In the genomic region with DNA sequence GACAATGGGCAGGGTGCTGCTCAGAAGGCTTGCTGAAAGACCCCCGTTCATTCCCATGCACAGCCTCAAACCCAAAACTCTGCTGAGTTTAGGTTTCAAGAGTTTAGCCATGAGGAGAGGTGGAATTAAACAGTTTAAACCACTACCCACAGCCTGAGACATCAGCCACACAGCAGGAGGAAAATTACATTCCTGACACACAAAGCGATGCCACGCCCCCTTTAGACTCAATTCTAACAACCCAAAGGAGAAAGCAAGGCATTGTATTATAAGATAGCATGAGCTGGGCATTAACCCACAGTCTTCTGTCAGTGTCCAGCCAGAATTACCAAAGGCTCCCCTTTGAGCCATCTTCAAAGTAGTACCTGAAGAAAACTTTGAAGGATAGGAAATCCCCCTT, we compare ENCODE assay signal across 17 mouse cellular contexts. TPM values are rescaled to one million over a fixed set of nuclear protein-coding genes. Genes with fewer than 3 reads are reported as not detected.
A peak's percentile ranks its signal among the peaks of the same experiment; 100 is the strongest.
DNase-seq lines count a peak whose midpoint lies in the region; ATAC-seq and TF ChIP-seq lines count a peak whose summit lies in the region.
"Had no signal": no experiment of that assay in that cellular context is flagged by ENCODE, and none has a peak within 500 bp of the region (broad histone marks: within the 10 kb centered on the region; RNA-seq: fewer than 3 reads in every experiment).

No protein-coding gene starts in this region.

- H3K4me2 ChIP-seq in heart, embryonic 13.5 days: peak overlapping the region; percentile 94
- peak overlapping the region; percentile 81 for H3K4me2 ChIP-seq in forebrain, embryonic 13.5 days
- peak overlapping the region; percentile 91 for H3K4me2 ChIP-seq in hindbrain, postnatal 0 days (ENCODE audit: low read depth, low read length)
- H3K4me2 ChIP-seq in neural tube, embryonic 15.5 days: peak overlapping the region; percentile 84
- H3K4me2 ChIP-seq: embryonic facial prominence, embryonic 12.5 days had no signal

- no peak overlapping the region for H3K27ac ChIP-seq in heart, embryonic 13.5 days (replicated peaks)
- H3K27ac ChIP-seq in forebrain, embryonic 13.5 days: no peak overlapping the region
- no peak overlapping the region for H3K27ac ChIP-seq in hindbrain, postnatal 0 days
- H3K27ac ChIP-seq in neural tube, embryonic 15.5 days (replicated peaks): no peak overlapping the region
- H3K27ac ChIP-seq: embryonic facial prominence, embryonic 12.5 days; layer of hippocampus, adult 2 months; liver, embryonic 14.5 days had no signal

- H3K36me3 ChIP-seq in heart, embryonic 13.5 days: no peaks in the 10 kb centered on the region
- no peaks in the 10 kb centered on the region for H3K36me3 ChIP-seq in forebrain, embryonic 13.5 days (ENCODE audit: poor library complexity, severe bottlenecking)
- no peaks in the 10 kb centered on the region for H3K36me3 ChIP-seq in hindbrain, postnatal 0 days (ENCODE audit: insufficient read depth, low read length)
- H3K36me3 ChIP-seq in neural tube, embryonic 15.5 days: no peaks in the 10 kb centered on the region
- H3K36me3 ChIP-seq: embryonic facial prominence, embryonic 12.5 days had no signal

- no peaks in the 10 kb centered on the region for H3K9me3 ChIP-seq in heart, embryonic 13.5 days
- H3K9me3 ChIP-seq in forebrain, embryonic 13.5 days (replicated peaks): no peaks in the 10 kb centered on the region
- no peaks in the 10 kb centered on the region for H3K9me3 ChIP-seq in hindbrain, postnatal 0 days (ENCODE audit: low read length)
- H3K9me3 ChIP-seq in neural tube, embryonic 15.5 days (replicated peaks): no peaks in the 10 kb centered on the region
- H3K9me3 ChIP-seq: embryonic facial prominence, embryonic 12.5 days had no signal

- no peak for ATAC-seq in heart, embryonic 13.5 days (ENCODE audit: extremely low read depth, insufficient number of reproducible peaks, low FRiP score, low TSS enrichment)
- ATAC-seq in forebrain, embryonic 13.5 days: no peak
- no peak for ATAC-seq in hindbrain, postnatal 0 days
- no peak for ATAC-seq in neural tube, embryonic 15.5 days (ENCODE audit: low FRiP score)
- no peak for ATAC-seq in megakaryocyte-erythroid progenitor cell, adult 5-6 weeks (replicated peaks; ENCODE audit: low FRiP score, low TSS enrichment, poor library complexity, severe bottlenecking)
- ATAC-seq: CD4-positive, CD25-positive, alpha-beta regulatory T cell, adult 4 months had no signal

- H3K4me1 ChIP-seq in heart, embryonic 13.5 days: peaks cover 64% of the 10 kb centered on the region
- H3K4me1 ChIP-seq in forebrain, embryonic 13.5 days: peaks cover 76% of the 10 kb centered on the region
- peaks cover 31% of the 10 kb centered on the region for H3K4me1 ChIP-seq in hindbrain, postnatal 0 days (ENCODE audit: insufficient read depth, low read length)
- H3K4me1 ChIP-seq in neural tube, embryonic 15.5 days: peaks cover 70% of the 10 kb centered on the region

- no peak overlapping the region for H3K9ac ChIP-seq in heart, embryonic 13.5 days
- H3K9ac ChIP-seq in forebrain, embryonic 13.5 days: no peak overlapping the region
- H3K9ac ChIP-seq in hindbrain, postnatal 0 days (replicated peaks; ENCODE audit: low read length): no peak overlapping the region
- no peak overlapping the region for H3K9ac ChIP-seq in neural tube, embryonic 15.5 days (replicated peaks)
- H3K9ac ChIP-seq: embryonic facial prominence, embryonic 12.5 days; liver, embryonic 14.5 days had no signal

- no peak overlapping the region for H3K4me3 ChIP-seq in heart, embryonic 13.5 days
- peak overlapping the region; percentile 87 for H3K4me3 ChIP-seq in forebrain, embryonic 13.5 days
- H3K4me3 ChIP-seq in hindbrain, postnatal 0 days (ENCODE audit: low read length): no peak overlapping the region
- 0 out of 2 replicates have a peak overlapping the region, but pooled peaks have one; percentile 24 for H3K4me3 ChIP-seq in neural tube, embryonic 15.5 days (replicated peaks)
- H3K4me3 ChIP-seq: embryonic facial prominence, embryonic 12.5 days; layer of hippocampus, adult 2 months had no signal

- no peak for TF ChIP-seq CTCF in hindbrain, postnatal 0 days (IDR thresholded peaks at IDR 0.05; ENCODE audit: low read depth)

- WGBS in heart, embryonic 13.5 days: 78% methylated on average over 3 of the region's 3 CpGs
- WGBS in forebrain, embryonic 13.5 days: 17% methylated on average over 3 of the region's 3 CpGs
- WGBS in hindbrain, postnatal 0 days: 21% methylated on average over 3 of the region's 3 CpGs
- WGBS in neural tube, embryonic 15.5 days: 21% methylated on average over 3 of the region's 3 CpGs

- 0 out of 2 replicates have a peak, but pooled peaks cover under 1% of the 10 kb centered on the region for H3K27me3 ChIP-seq in heart, embryonic 13.5 days (replicated peaks)
- H3K27me3 ChIP-seq in forebrain, embryonic 13.5 days: no peaks in the 10 kb centered on the region
- H3K27me3 ChIP-seq in hindbrain, postnatal 0 days (ENCODE audit: insufficient read depth, low read length): no peaks in the 10 kb centered on the region
- no peaks in the 10 kb centered on the region for H3K27me3 ChIP-seq in neural tube, embryonic 15.5 days (replicated peaks)
- H3K27me3 ChIP-seq: embryonic facial prominence, embryonic 12.5 days had no signal

- DNase-seq in heart, adult 18-20 months: no peak
- DNase-seq in hindbrain, postnatal 0 days (ENCODE audit: low spot score): no peak
- no peak for DNase-seq in right cerebral cortex, adult 2 months (ENCODE audit: low spot score in 2 of 2)
- no peak for DNase-seq in testis, postnatal 10 days (ENCODE audit: low spot score)
- DNase-seq: adrenal gland, postnatal 36 days; cerebellum, adult 11-12 months; kidney, adult 18-20 months; left cerebral cortex, postnatal 4 days; lung, postnatal 4 days had no signal

RNA-seq across cellular contexts. Expression of a gene that starts 3.0 kb away (rescaled TPM):
- 24.3 and 28.2 TPM in 2 replicates for polyA plus RNA-seq in heart, embryonic 13.5 days (2015; fragmentation: Nextera tagmentation; extraction: Ambion mirVana)
- 10 to 100 TPM; 38.9 to 41.0 TPM for total RNA-seq in heart, adult 18-20 months (2021)
- 29.1 and 31.5 TPM in 2 replicates for polyA plus RNA-seq in forebrain, embryonic 13.5 days (2015; fragmentation: Nextera tagmentation; extraction: Ambion mirVana)
- total RNA-seq in hindbrain, postnatal 0 days (2014; rRNA removed): 19.9 and 32.4 TPM in 2 replicates
- 22.5 and 24.9 TPM in 2 replicates for polyA plus RNA-seq in hindbrain, postnatal 0 days (2015; fragmentation: Nextera tagmentation; extraction: Ambion mirVana)
- polyA plus RNA-seq in neural tube, embryonic 15.5 days (2015; fragmentation: Nextera tagmentation; extraction: Ambion mirVana): 35.7 and 37.1 TPM in 2 replicates
- 0.04 and 0.25 TPM in 2 replicates for total RNA-seq in megakaryocyte-erythroid progenitor cell, adult 5-6 weeks (2014; fragmentation: Nextera tagmentation)
- 1.7 and 2.0 TPM in 2 replicates for total RNA-seq in megakaryocyte-erythroid progenitor cell, adult 5-6 weeks (2017)

Comparison
In these comparisons a context has a peak if more than half of its experiments do, and no peak if none do; other contexts are left out.
1. H3K4me3 ChIP-seq: peak in forebrain, embryonic 13.5 days (single experiment) and neural tube, embryonic 15.5 days (single experiment); none in heart, embryonic 13.5 days (single experiment) and hindbrain, postnatal 0 days (single experiment).
2. Peak in every context shown above with its lines, with median percentiles within 50 percentile points of each other: H3K4me2 ChIP-seq.